Mouse (Mus musculus) stomach, postnatal 0 days (tissue): ENCODE measurements around the gene Rrp36. TPM values are rescaled to one million over a fixed set of nuclear protein-coding genes. Genes with fewer than 3 reads are reported as not detected.

Experiments
- ATAC-seq: fragments of 200-750 bp; cut with Nextera tagmentation; 2 replicates; pipeline ENCODE4 v1.8.0; 2017; ENCODE audit not compliant: low FRiP score, low TSS enrichment
- DNase-seq: peaks from one replicate; pipeline ENCODE4 v3.0.0-alpha.2; 2016; ENCODE audit warnings: low spot score
- H3K27ac ChIP-seq: fragments of 300-500 bp; sonication (generic); replicated peaks from 2 replicates; pipeline ENCODE4 v1.5.1; 2014; ENCODE audit warnings: mild to moderate bottlenecking, control low read depth
- H3K27me3 ChIP-seq: fragments of 300-500 bp; sonication (generic); 2 replicates; pipeline ENCODE4 v1.6.1; 2014; ENCODE audit warnings: low read length; ENCODE audit not compliant: control insufficient read depth, insufficient read depth
- H3K36me3 ChIP-seq: fragments of 300-500 bp; sonication (generic); 2 replicates; pipeline ENCODE4 v1.6.1; 2014; ENCODE audit warnings: low read length, mixed read lengths; ENCODE audit not compliant: control insufficient read depth, insufficient read depth
- H3K4me1 ChIP-seq: fragments of 300-500 bp; sonication (generic); replicated peaks from 2 replicates; pipeline ENCODE4 v1.6.1; 2014; ENCODE audit warnings: antibody characterized with exemption; ENCODE audit not compliant: control insufficient read depth, insufficient read depth
- H3K4me2 ChIP-seq: fragments of 300-500 bp; sonication (generic); replicated peaks from 2 replicates; pipeline ENCODE4 v1.6.1; 2014; ENCODE audit warnings: low read depth, mild to moderate bottlenecking, control low read depth, moderate library complexity
- H3K4me3 ChIP-seq: fragments of 300-500 bp; sonication (generic); 2 replicates; pipeline ENCODE4 v1.5.1; 2014; ENCODE audit warnings: low read depth, low read length, control low read depth
- H3K9ac ChIP-seq: fragments of 300-500 bp; sonication (generic); 2 replicates; pipeline ENCODE4 v1.6.1; 2014; ENCODE audit warnings: mild to moderate bottlenecking, low read length, control low read depth, mixed read lengths
- H3K9me3 ChIP-seq: fragments of 300-500 bp; sonication (generic); 2 replicates; pipeline ENCODE4 v1.6.1; 2016; ENCODE audit warnings: low read length; ENCODE audit not compliant: control insufficient read depth
- CTCF ChIP-seq: IDR thresholded peaks from 2 replicates; pipeline ENCODE4 v1.5.1; 2016; ENCODE audit warnings: antibody characterized with exemption, low read depth, mild to moderate bottlenecking, moderate library complexity
- EP300 ChIP-seq: optimal IDR thresholded peaks from 2 replicates; pipeline ENCODE3; 2016; ENCODE audit warnings: antibody characterized with exemption
- WGBS: fragments of 180-500 bp; shearing (Covaris S2); extraction: QIAGEN DNeasy Blood & Tissue Kit; methylation state at CpG from one replicate; pipeline ENCODE4 v1.1.7; 2014; 5-methylcytosine and 5-hydroxymethylcytosine counted together
- polyA plus RNA-seq: library from polyadenylated mRNA; unstranded; fragments of >200 nt; fragmentation: Nextera tagmentation; extraction: Ambion mirVana; gene quantifications from 2 replicates; pipeline ENCODE4 v1.2.1, GENCODE M21; 2015

The Rrp36 gene
- polyA plus RNA-seq, 1 experiment from 2014 or later = 38.1 TPM

DNA sequence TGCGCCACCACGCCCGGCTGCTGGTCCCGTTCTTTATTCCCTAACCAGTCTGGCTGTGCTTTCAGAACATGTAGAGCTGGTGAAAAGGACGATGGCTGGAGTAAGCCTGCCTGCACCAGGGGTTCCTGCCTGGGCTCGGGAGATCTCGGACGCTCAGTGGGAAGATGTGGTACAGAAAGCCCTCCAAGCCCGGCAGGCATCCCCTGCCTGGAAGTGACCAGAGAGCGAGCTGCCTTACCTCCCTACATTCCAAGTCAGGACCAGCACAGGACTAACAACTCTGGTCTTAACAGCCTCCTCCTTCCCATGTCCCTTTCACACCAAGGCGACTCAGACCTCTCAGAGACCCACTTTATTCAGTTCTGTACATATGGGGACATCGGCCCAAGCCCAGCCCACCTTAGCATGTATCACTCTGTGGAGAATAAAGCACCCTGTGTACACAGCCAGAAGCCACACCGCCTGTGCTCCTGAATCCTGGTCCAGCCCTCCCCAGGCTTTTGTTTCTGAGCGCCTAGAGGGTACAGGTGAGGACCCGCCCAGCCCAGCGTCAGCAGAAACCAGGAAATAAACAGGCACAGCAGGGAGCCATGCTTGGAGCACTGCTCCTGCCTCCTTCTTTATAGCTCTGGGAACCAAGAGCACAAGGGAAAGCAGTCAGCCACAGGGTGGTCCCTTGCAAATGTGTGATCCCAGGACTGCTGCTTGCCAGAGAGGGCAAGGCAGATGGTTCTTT, 8.7 kb upstream of the Rrp36 start:
- TF ChIP-seq CTCF (no peak), EP300 (no peak)
- peaks cover 14% of the 10 kb centered on the region for H3K4me1 ChIP-seq

DNA sequence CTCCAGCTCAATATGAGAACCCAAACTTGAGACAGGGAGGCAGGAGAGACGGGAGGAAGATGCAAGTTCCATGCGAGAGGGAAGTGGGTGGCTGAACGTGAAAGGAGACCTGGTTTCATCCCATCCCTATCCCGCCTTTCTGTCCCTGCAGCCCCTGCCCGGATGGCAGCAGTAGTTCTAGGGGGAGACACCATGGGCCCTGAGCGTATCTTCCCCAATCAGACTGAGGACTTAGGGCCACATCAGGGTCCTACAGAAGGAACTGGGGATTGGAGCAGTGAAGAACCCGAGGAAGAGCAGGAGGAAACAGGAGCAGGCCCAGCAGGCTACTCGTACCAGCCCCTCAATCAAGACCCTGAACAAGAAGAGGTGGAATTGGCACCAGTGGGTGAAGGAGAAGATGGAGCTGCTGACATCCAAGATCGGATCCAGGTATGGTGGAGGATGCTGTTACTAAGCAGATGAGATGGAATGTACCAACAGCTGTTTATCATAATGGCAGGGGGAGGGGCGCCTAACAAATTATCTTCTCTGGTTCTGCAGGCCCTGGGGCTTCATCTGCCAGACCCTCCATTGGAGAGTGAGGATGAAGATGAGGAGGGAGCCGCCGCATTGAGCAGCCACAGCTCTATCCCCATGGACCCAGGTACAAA, 7.4 kb upstream of the Rrp36 start:
- Histone ChIP-seq H3K4me1 (peaks cover 14% of the 10 kb centered on the region), H3K9me3 (no peaks in the 10 kb centered on the region), H3K27me3 (no peaks in the 10 kb centered on the region), H3K27ac (peak overlapping the region; percentile 63; the same call in 1 of the 2 replicates), H3K4me2 (peak overlapping the region; percentile 74), H3K4me3 (peak overlapping the region; percentile 88), H3K9ac (peak overlapping the region; percentile 69), H3K36me3 (peaks cover 30% of the 10 kb centered on the region)
- 19% methylated on average over 12 of the region's 12 CpGs for WGBS
- DNase-seq (no peak), ATAC-seq (no peak)
- TF ChIP-seq EP300 = no peak
- TF ChIP-seq CTCF = no peak

More for the DNA sequence above, 8.7 kb upstream of the Rrp36 start:
- DNase-seq (peak; percentile 83), ATAC-seq (peak; percentile 37)
- H3K4me2 ChIP-seq = no peak overlapping the region
- H3K4me3 ChIP-seq = no peak overlapping the region
- no peak overlapping the region for H3K9ac ChIP-seq
- H3K36me3 ChIP-seq = peaks cover 33% of the 10 kb centered on the region
- H3K27ac ChIP-seq = peak overlapping the region; percentile 71
- H3K27me3 ChIP-seq = no peaks in the 10 kb centered on the region
- WGBS = 75% methylated on average over 16 of the region's 16 CpGs
- no peaks in the 10 kb centered on the region for H3K9me3 ChIP-seq

DNA sequence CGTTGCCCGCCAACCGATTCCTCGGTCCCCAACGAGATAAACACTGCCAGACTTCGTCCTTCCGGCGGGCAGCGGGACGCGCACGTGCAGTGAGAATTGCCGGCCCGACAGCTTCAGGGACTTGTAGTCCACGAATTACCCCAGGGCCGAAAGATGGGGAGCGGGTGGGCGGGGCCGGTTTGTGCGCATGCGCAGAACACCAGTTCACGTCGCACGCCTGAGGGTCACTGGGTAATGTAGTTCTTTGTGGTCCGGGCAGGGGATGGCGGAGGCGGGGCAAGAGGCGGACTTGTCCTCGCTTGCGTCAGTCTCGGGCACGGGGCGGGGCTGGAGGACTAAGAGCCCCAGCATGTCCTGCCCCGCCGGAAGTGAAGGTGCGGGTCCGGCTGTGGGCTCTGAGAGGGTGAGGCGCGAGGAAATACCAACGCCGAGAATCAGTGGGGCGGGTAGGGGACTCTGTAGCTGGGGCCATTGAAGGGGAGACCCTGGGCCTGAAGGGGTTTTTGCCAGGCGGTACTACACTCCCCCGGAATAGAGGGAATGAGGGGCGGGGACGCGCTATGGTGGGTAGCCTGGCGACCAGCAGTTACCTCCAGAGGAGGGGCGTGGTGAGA, 6.7 kb upstream of the Rrp36 start, which contains the start of gene Klhdc3:
Gene Klhdc3, minus strand, starts transcription at position 155 of the 614 bp plus-strand sequence.
- H3K4me3 ChIP-seq = peak within 1 kb of the TSS; percentile 88
- peak within 1 kb of the TSS; percentile 74 for H3K4me2 ChIP-seq
- under 1% methylated on average over 49 of the region's 49 CpGs for WGBS
- peak; percentile 100 for DNase-seq
- no peaks in the 10 kb centered on the region for H3K9me3 ChIP-seq
- peak; percentile 97 for ATAC-seq
- peak within 1 kb of the TSS; percentile 85 for H3K9ac ChIP-seq
- no peaks in the 10 kb centered on the region for H3K27me3 ChIP-seq
- H3K27ac ChIP-seq = peak within 1 kb of the TSS; percentile 90
- H3K36me3 ChIP-seq = peaks cover 30% of the 10 kb centered on the region
- H3K4me1 ChIP-seq = peaks cover 14% of the 10 kb centered on the region
- peak; percentile 6; the same call in 1 of the 2 replicates for TF ChIP-seq CTCF
- no peak for TF ChIP-seq EP300

DNA sequence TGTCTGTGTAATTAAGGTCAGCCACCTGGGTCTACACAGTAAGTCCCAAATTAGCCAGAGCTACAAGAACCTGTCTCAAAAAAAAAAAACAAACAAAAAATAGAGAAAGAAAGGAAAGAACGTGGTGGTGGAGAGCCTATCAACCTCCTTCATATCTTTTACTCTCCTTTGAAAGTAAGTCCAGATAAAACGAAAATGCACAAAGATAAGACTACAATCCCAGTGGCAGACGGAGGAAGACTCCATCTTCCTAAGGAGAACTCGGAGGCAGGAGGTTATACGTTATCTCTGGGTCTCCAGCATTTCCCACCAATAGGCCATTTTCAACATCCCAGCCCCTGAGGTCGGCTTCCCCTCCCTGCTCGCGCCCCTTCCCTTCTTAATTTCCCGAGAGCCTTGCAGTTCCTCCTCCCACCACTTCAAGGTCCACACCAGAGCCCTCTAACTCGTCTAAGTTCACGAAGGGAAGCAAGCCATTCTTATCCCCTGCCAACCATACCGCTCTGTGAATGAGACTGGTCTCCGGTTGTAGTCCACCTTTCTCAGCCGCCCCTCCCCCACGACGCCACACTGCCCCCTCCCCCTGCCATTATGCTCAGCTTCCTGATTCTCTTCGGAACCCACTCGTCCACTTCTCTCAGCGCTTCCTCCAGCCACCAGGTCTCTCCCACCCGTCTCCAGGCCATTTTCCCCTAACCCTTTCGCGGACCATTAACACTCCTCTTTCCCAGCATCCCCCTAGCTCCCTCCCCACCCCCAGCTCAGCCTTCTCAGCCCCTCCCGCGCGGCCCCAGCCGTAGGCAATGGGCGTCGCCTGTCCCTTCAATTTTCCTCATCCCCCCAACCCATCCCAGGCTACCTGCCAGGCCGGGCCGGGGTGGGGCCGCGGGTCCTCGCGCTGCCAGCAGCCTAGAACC, 5.9 kb upstream of the Rrp36 start:
- Histone ChIP-seq H3K4me3 (peak overlapping the region; percentile 88), H3K27me3 (no peaks in the 10 kb centered on the region), H3K27ac (peak overlapping the region; percentile 90), H3K4me2 (peak overlapping the region; percentile 72), H3K9me3 (no peaks in the 10 kb centered on the region), H3K36me3 (peaks cover 25% of the 10 kb centered on the region), H3K4me1 (peaks cover 14% of the 10 kb centered on the region), H3K9ac (peak overlapping the region; percentile 85)
- ATAC-seq = peak; percentile 6; the same call in 1 of the 2 replicates
- DNase-seq = peak; percentile 61
- TF ChIP-seq EP300 (no peak), CTCF (peak; percentile 61)
- WGBS = 2% methylated on average over 34 of the region's 34 CpGs

DNA sequence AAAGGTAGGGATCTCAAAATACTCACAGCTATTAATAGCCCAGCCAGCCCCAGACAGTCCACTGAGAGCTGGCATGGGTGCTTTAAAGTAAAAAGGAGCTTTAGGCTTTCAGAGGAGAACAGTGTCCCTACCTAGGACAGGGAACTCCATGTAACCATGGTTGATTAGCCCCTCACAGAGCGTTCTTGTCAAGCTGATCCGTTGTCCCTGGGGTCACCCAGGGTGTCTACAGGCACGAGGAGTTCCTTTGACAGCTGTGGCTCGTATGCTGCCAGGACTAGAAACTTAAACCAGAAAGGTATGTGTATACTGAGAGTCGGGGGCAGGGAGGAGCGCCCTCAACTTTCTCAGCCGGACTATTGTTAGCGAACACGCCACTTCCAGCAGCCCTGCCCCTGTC, 4.8 kb upstream of the Rrp36 start:
- ATAC-seq (no peak), DNase-seq (no peak)
- Histone ChIP-seq H3K4me1 (peaks cover 14% of the 10 kb centered on the region), H3K4me2 (peak overlapping the region; percentile 72), H3K4me3 (0 out of 2 replicates have a peak overlapping the region, but pooled peaks have one; percentile 88), H3K27ac (peak overlapping the region; percentile 49), H3K9ac (peak overlapping the region; percentile 85), H3K27me3 (no peaks in the 10 kb centered on the region), H3K9me3 (no peaks in the 10 kb centered on the region), H3K36me3 (peaks cover 17% of the 10 kb centered on the region)
- 25% methylated on average over 9 of the region's 9 CpGs for WGBS
- TF ChIP-seq CTCF (no peak), EP300 (no peak)
